Mouse (Mus musculus) central nervous system, embryonic 14 days (tissue): ENCODE data around the gene Serping1. TPM values are rescaled to one million over a fixed set of nuclear protein-coding genes. Genes with fewer than 3 reads are reported as not detected.

Experiments
- polyA plus RNA-seq: library from polyadenylated mRNA; depleted of rRNA; stranded (reverse); fragments of >200 nt; gene quantifications from 2 replicates; pipeline ENCODE4 v1.2.3, GENCODE M21; 2012; rRNA removed

Serping1 gene
- polyA plus RNA-seq = 28.5 and 38.0 TPM in 2 replicates

GRCm38 (mm10) chr2:84775241-84775640, at the start of gene Serping1:
Serping1 (minus strand) TSS chr2:84775444.

GRCm38 (mm10) chr2:84822552-84822951, 47.3 kb upstream of the Serping1 start, which contains the start of gene Smtnl1:
Smtnl1 (minus strand) TSS chr2:84822652.

GRCm38 (mm10) chr2:84798493-84798921, 23.3 kb upstream of the Serping1 start, which contains the start of gene Ube2l6:
Ube2l6 (plus strand) TSS chr2:84798828.

GRCm38 (mm10) chr2:84743561-84743960, 31.7 kb downstream of the Serping1 start, which contains the start of gene Gm19426:
Gm19426 (minus strand) TSS chr2:84743655.

GRCm38 (mm10) chr2:84733579-84734300, 41.5 kb downstream of the Serping1 start, which contains the start of gene Ypel4:
Ypel4 (plus strand) TSS chr2:84734058.

GRCm38 (mm10) chr2:84727172-84727858, 47.9 kb downstream of the Serping1 start, which contains the start of gene Clp1:
Clp1 (minus strand) TSS chr2:84727350.

Other genes with a start within 250 kb of the Serping1 start
- 81.6 and 82.8 TPM in 2 replicates for gene Ctnnd1, start 124.7 kb downstream of the Serping1 start, polyA plus RNA-seq
- gene Btbd18, start 116.4 kb downstream of the Serping1 start, polyA plus RNA-seq = 0.03 TPM in 1 of 2 replicates, not detected in the other
- 220 and 235 TPM in 2 replicates for gene Selenoh, start 104.7 kb downstream of the Serping1 start, polyA plus RNA-seq
- gene Gm28635, start 97.4 kb downstream of the Serping1 start, polyA plus RNA-seq = 0.03 TPM in 1 of 2 replicates, not detected in the other
- gene Med19, start 97.0 kb downstream of the Serping1 start, polyA plus RNA-seq = 35.5 and 36.4 TPM in 2 replicates
- 148 and 155 TPM in 2 replicates for gene Tmx2, start 96.3 kb downstream of the Serping1 start, polyA plus RNA-seq
- 30.7 and 30.8 TPM in 2 replicates for gene Zdhhc5, start 60.3 kb downstream of the Serping1 start, polyA plus RNA-seq
- gene Clp1, start 48.1 kb downstream of the Serping1 start, polyA plus RNA-seq = 18.1 and 18.7 TPM in 2 replicates
- gene Ypel4, start 41.4 kb downstream of the Serping1 start, polyA plus RNA-seq = 47.7 and 53.2 TPM in 2 replicates
- 10.2 and 10.9 TPM in 2 replicates for gene Gm19426, start 31.8 kb downstream of the Serping1 start, polyA plus RNA-seq
- gene Ube2l6, start 23.4 kb upstream of the Serping1 start, polyA plus RNA-seq = 13.2 and 17.0 TPM in 2 replicates
- 0.05 TPM in 1 of 2 replicates, not detected in the other for gene Smtnl1, start 47.2 kb upstream of the Serping1 start, polyA plus RNA-seq
- 83.2 and 86.4 TPM in 2 replicates for gene Timm10, start 51.6 kb upstream of the Serping1 start, polyA plus RNA-seq
- 5.6 and 7.8 TPM in 2 replicates for gene Slc43a1, start 63.4 kb upstream of the Serping1 start, polyA plus RNA-seq
- 17.6 and 21.9 TPM in 2 replicates for gene Rtn4rl2, start 111.3 kb upstream of the Serping1 start, polyA plus RNA-seq
- 10.4 and 20.1 TPM in 2 replicates for gene Slc43a3, start 161.1 kb upstream of the Serping1 start, polyA plus RNA-seq
- gene Prg2, start 205.0 kb upstream of the Serping1 start, polyA plus RNA-seq = 0.26 and 0.45 TPM in 2 replicates
- gene Prg3, start 212.8 kb upstream of the Serping1 start, polyA plus RNA-seq = 0.15 TPM in 1 of 2 replicates, not detected in the other